Mouse (Mus musculus) CH12.LX (cell line): ENCODE data around the gene Olfr235. TPM values are rescaled to one million over a fixed set of nuclear protein-coding genes. Genes with fewer than 3 reads are reported as not detected.
"Not testable (repeated sequence)": the region's sequence is repeated elsewhere in the genome, so short reads cannot be mapped to it uniquely, and the experiment has no call there.

Experiments
- DNase-seq: peaks from one replicate; pipeline ENCODE4 v3.0.0-alpha.2; 2013; ENCODE audit errors: extremely low read depth
- H3K27ac ChIP-seq: 2 replicates; pipeline ENCODE4 v1.5.1; 2012; ENCODE audit warnings: low read depth, mild to moderate bottlenecking, control low read depth, moderate library complexity; ENCODE audit not compliant: insufficient read depth
- H3K27me3 ChIP-seq: replicated peaks from 2 replicates; pipeline ENCODE3; 2012; ENCODE audit warnings: inconsistent platforms
- H3K36me3 ChIP-seq, 2 experiments: replicated peaks in 1 of 2; 2 replicates each; pipeline versions ENCODE3 to v1.6.1; 2012; ENCODE audit warnings: inconsistent platforms in 1 of 2, low read length in 1 of 2, mild to moderate bottlenecking in 1 of 2, mixed read lengths in 1 of 2, moderate library complexity in 1 of 2; ENCODE audit not compliant: control insufficient read depth in 1 of 2, insufficient read depth in 1 of 2
- H3K4me1 ChIP-seq, 2 experiments: 2 replicates each; pipeline ENCODE4 v1.6.1; 2012; ENCODE audit warnings: inconsistent platforms in 1 of 2, moderate library complexity in 1 of 2; ENCODE audit not compliant: insufficient read depth in 2 of 2, control insufficient read depth in 1 of 2
- H3K4me2 ChIP-seq: 2 replicates; pipeline ENCODE4 v1.6.1; 2012; ENCODE audit warnings: low read depth, mild to moderate bottlenecking, control low read depth; ENCODE audit not compliant: poor library complexity, insufficient read depth, severe bottlenecking
- H3K4me3 ChIP-seq, 3 experiments: fragments of 150-350 bp in 1 of 3; sonication (generic) in 1 of 3; replicated peaks in 1 of 3; 2 replicates each; pipeline versions ENCODE3 to v1.5.1; 2011 to 2012; ENCODE audit warnings: low read depth in 2 of 3, low read length in 2 of 3, mild to moderate bottlenecking in 2 of 3, moderate library complexity in 2 of 3, control low read depth in 1 of 3, improper control_type of control experiment in 1 of 3, inconsistent platforms in 1 of 3, mixed read lengths in 1 of 3; ENCODE audit not compliant: poor library complexity in 1 of 3
- H3K79me2 ChIP-seq: replicated peaks from 2 replicates; pipeline ENCODE4 v1.6.1; 2012; ENCODE audit warnings: mild to moderate bottlenecking, moderate library complexity; ENCODE audit not compliant: control insufficient read depth, poor library complexity, insufficient read depth, severe bottlenecking; ENCODE audit errors: extremely low read depth
- H3K9ac ChIP-seq: 2 replicates; pipeline ENCODE4 v1.6.1; 2012; ENCODE audit warnings: low read depth, mild to moderate bottlenecking, control low read depth, moderate library complexity; ENCODE audit not compliant: insufficient read depth
- H3K9me3 ChIP-seq: replicated peaks from 2 replicates; pipeline ENCODE3; 2012; ENCODE audit warnings: low read length, inconsistent platforms, mixed read lengths
- BHLHE40 ChIP-seq: IDR thresholded peaks from 2 replicates; pipeline ENCODE4 v1.6.1; 2011; ENCODE audit warnings: mild to moderate bottlenecking, low read depth, low read length, improper control_type of control experiment
- CHD2 ChIP-seq: IDR thresholded peaks from 2 replicates; pipeline ENCODE4 v1.6.1; 2011; ENCODE audit warnings: low read length, improper control_type of control experiment
- CTCF ChIP-seq, 2 experiments: IDR thresholded peaks in 1 of 2; conservative IDR thresholded peaks in 1 of 2; 2 replicates each; pipeline ENCODE4 v1.5.1; 2011 to 2012; ENCODE audit warnings: low read depth in 2 of 2, low read length in 2 of 2, improper control_type of control experiment in 1 of 2, inconsistent platforms in 1 of 2, mild to moderate bottlenecking in 1 of 2, moderate library complexity in 1 of 2
- E2F4 ChIP-seq: IDR thresholded peaks from 2 replicates; pipeline ENCODE4 v1.6.1; 2011; ENCODE audit warnings: low read depth, low read length, improper control_type of control experiment; ENCODE audit not compliant: insufficient replicate concordance
- GABPA ChIP-seq: IDR thresholded peaks from 2 replicates; pipeline ENCODE4 v1.6.1; 2012; ENCODE audit warnings: low read depth, low read length, improper control_type of control experiment, inconsistent platforms; ENCODE audit not compliant: insufficient replicate concordance
- JUN ChIP-seq: IDR thresholded peaks from 2 replicates; pipeline ENCODE4 v1.6.1; 2011; ENCODE audit warnings: low read depth, mild to moderate bottlenecking, low read length, improper control_type of control experiment, moderate library complexity; ENCODE audit not compliant: insufficient read depth
- MXI1 ChIP-seq: IDR thresholded peaks from 2 replicates; pipeline ENCODE4 v1.6.1; 2011; ENCODE audit warnings: mild to moderate bottlenecking, low read depth, low read length, improper control_type of control experiment
- MYC ChIP-seq: IDR thresholded peaks from 2 replicates; pipeline ENCODE4 v1.6.1; 2011; ENCODE audit warnings: low read depth, mild to moderate bottlenecking, improper control_type of control experiment, low read length
- NELFE ChIP-seq: IDR thresholded peaks from 2 replicates; pipeline ENCODE4 v1.6.1; 2011; ENCODE audit warnings: low read depth, low read length, improper control_type of control experiment
- RAD21 ChIP-seq: IDR thresholded peaks from 2 replicates; pipeline ENCODE4 v1.6.1; 2011; ENCODE audit warnings: low read depth, mild to moderate bottlenecking, low read length, improper control_type of control experiment, moderate library complexity
- SIN3A ChIP-seq: IDR thresholded peaks from 2 replicates; pipeline ENCODE4 v1.6.1; 2012; ENCODE audit warnings: low read length, improper control_type of control experiment, inconsistent platforms
- TCF12 ChIP-seq: IDR thresholded peaks from 2 replicates; pipeline ENCODE4 v1.6.1; 2014; ENCODE audit warnings: low read depth, mild to moderate bottlenecking, inconsistent platforms, low read length, improper control_type of control experiment
- USF1 ChIP-seq: IDR thresholded peaks from 2 replicates; pipeline ENCODE4 v1.6.1; 2014; ENCODE audit warnings: low read depth, mild to moderate bottlenecking, inconsistent platforms, low read length, improper control_type of control experiment
- dilution Hi-C: fragments of 300-500 bp; cut with MboI; formaldehyde crosslinking; loops from 2 replicates; pipeline ENCODE4 v1.14.3; 2020; ENCODE audit warnings: low sequenced_read_pairs; ENCODE audit not compliant: extremely low pct_unique_long_range_greater_than_20kb, extremely low pct_ligation_motif_present
- in situ Hi-C: fragments of 300-500 bp; cut with MboI; formaldehyde crosslinking; loops from 3 replicates; pipeline ENCODE4 v1.14.3; 2019; ENCODE audit warnings: low sequenced_read_pairs, low pct_ligation_motif_present, low pct_unique_long_range_greater_than_20kb, mixed read lengths
- polyA plus RNA-seq: library from polyadenylated mRNA; unstranded; fragments of >175 nt; gene quantifications from 2 replicates; pipeline ENCODE4 v1.2.1, GENCODE M21; 2012; ENCODE audit warnings: low read depth; ENCODE audit not compliant: insufficient read length
- total RNA-seq, 2 experiments: library from RNA; depleted of rRNA; stranded (reverse); fragments of 300-350 nt in 1 of 2; fragments of >200 nt in 1 of 2; gene quantifications; 2 replicates each; pipeline ENCODE4 v1.2.3; 2012 to 2014

The Olfr235 gene
- total and polyA plus RNA-seq, 3 experiments: not detected

GRCm38 (mm10) chr19:12279554-12279953 is 18.7 kb downstream of the Olfr235 start, which contains the start of gene Olfr1434:
Gene Olfr1434 (plus strand): TSS chr19:12279854.
- dilution Hi-C loops: no loop called here
- no peaks in the 10 kb centered on the region for H3K36me3 ChIP-seq
- no peak for DNase-seq
- in situ Hi-C loops: no loop called here
- no peak within 1 kb of the TSS for H3K4me2 ChIP-seq
- no peaks in the 10 kb centered on the region for H3K79me2 ChIP-seq
- H3K27me3 ChIP-seq: no peaks in the 10 kb centered on the region
- H3K9ac ChIP-seq: no peak within 1 kb of the TSS
- no peak within 1 kb of the TSS for H3K27ac ChIP-seq
- H3K4me1 ChIP-seq: no peaks in the 10 kb centered on the region
- no peaks in the 10 kb centered on the region for H3K9me3 ChIP-seq
- H3K4me3 ChIP-seq: no peak within 1 kb of the TSS
- TF ChIP-seq BHLHE40 (no peak), GABPA (no peak), E2F4 (no peak), CTCF (conservative IDR thresholded peaks at IDR 0.05 in 1 of 2, IDR thresholded peaks at IDR 0.05 in 1 of 2; ENCODE audit: low read depth in 2 of 2, low read length in 2 of 2) (no peak), MXI1 (no peak), CHD2 (no peak), TCF12 (no peak), JUN (no peak), NELFE (no peak), MYC (no peak), RAD21 (no peak)
- TF ChIP-seq, all 38 proteins: peak for 0

GRCm38 (mm10) chr19:12292979-12293378 is 32.1 kb downstream of the Olfr235 start:
- Histone ChIP-seq H3K36me3 (no peaks in the 10 kb centered on the region), H3K79me2 (no peaks in the 10 kb centered on the region), H3K27ac (no peak overlapping the region), H3K4me2 (no peak overlapping the region), H3K4me1 (no peaks in the 10 kb centered on the region), H3K4me3 (no peak overlapping the region), H3K9me3 (no peaks in the 10 kb centered on the region), H3K9ac (no peak overlapping the region), H3K27me3 (no peaks in the 10 kb centered on the region)
- TF ChIP-seq RAD21 (no peak), BHLHE40 (no peak), USF1 (no peak), CTCF (conservative IDR thresholded peaks at IDR 0.05 in 1 of 2, IDR thresholded peaks at IDR 0.05 in 1 of 2; ENCODE audit: low read depth in 2 of 2, low read length in 2 of 2) (no peak), SIN3A (no peak)
- in situ Hi-C loops: no loop called here
- DNase-seq: no peak
- dilution Hi-C loops: no loop called here

- H3K27ac ChIP-seq, DNase-seq, H3K9ac ChIP-seq, H3K9me3 ChIP-seq, H3K4me3 ChIP-seq, dilution Hi-C loops, H3K79me2 ChIP-seq, H3K27me3 ChIP-seq, H3K36me3 ChIP-seq, in situ Hi-C loops, H3K4me1 ChIP-seq, H3K4me2 ChIP-seq: not testable (repeated sequence)
Measured at GRCm38 (mm10) chr19:12299030-12299429, 38.2 kb downstream of the Olfr235 start, which contains the start of gene Olfr1436. Gene Olfr1436 (minus strand): TSS chr19:12299130.

Other genes with a start within 250 kb of the Olfr235 start
- gene Olfr1423, start 219.7 kb upstream of the Olfr235 start, total RNA-seq (2012; rRNA removed): under 0.01 TPM in 1 of 2 replicates, not detected in the other
- not detected in 2 replicates for gene Olfr1423, start 219.7 kb upstream of the Olfr235 start, total RNA-seq (2014; rRNA removed)
- gene Olfr1423, start 219.7 kb upstream of the Olfr235 start, polyA plus RNA-seq: 0.04 and 0.07 TPM in 2 replicates
- not detected in 2 replicates for gene Olfr1424, start 198.3 kb upstream of the Olfr235 start, total RNA-seq (2012; rRNA removed)
- gene Olfr1424, start 198.3 kb upstream of the Olfr235 start, total RNA-seq (2014; rRNA removed): not detected in 2 replicates
- gene Olfr1424, start 198.3 kb upstream of the Olfr235 start, polyA plus RNA-seq: not detected in 2 replicates
- gene Olfr1425, start 183.3 kb upstream of the Olfr235 start, total RNA-seq (2012; rRNA removed): not detected in 2 replicates
- not detected in 2 replicates for gene Olfr1425, start 183.3 kb upstream of the Olfr235 start, total RNA-seq (2014; rRNA removed)
- gene Olfr1425, start 183.3 kb upstream of the Olfr235 start, polyA plus RNA-seq: not detected in 2 replicates
- not detected in 2 replicates for gene Olfr1426, start 169.0 kb upstream of the Olfr235 start, total RNA-seq (2012; rRNA removed)
- gene Olfr1426, start 169.0 kb upstream of the Olfr235 start, total RNA-seq (2014; rRNA removed): not detected in 2 replicates
- not detected in 2 replicates for gene Olfr1426, start 169.0 kb upstream of the Olfr235 start, polyA plus RNA-seq
- gene Olfr1427, start 157.7 kb upstream of the Olfr235 start, total RNA-seq (2012; rRNA removed): not detected in 2 replicates
- gene Olfr1427, start 157.7 kb upstream of the Olfr235 start, total RNA-seq (2014; rRNA removed): not detected in 2 replicates
- not detected in 2 replicates for gene Olfr1427, start 157.7 kb upstream of the Olfr235 start, polyA plus RNA-seq
- gene Olfr1428, start 145.1 kb upstream of the Olfr235 start, total RNA-seq (2012; rRNA removed): not detected in 2 replicates
- not detected in 2 replicates for gene Olfr1428, start 145.1 kb upstream of the Olfr235 start, total RNA-seq (2014; rRNA removed)
- gene Olfr1428, start 145.1 kb upstream of the Olfr235 start, polyA plus RNA-seq: not detected in 2 replicates
- gene Olfr76, start 137.8 kb upstream of the Olfr235 start, total RNA-seq (2012; rRNA removed): not detected in 2 replicates
- not detected in 2 replicates for gene Olfr76, start 137.8 kb upstream of the Olfr235 start, total RNA-seq (2014; rRNA removed)
- gene Olfr76, start 137.8 kb upstream of the Olfr235 start, polyA plus RNA-seq: not detected in 2 replicates
- gene Olfr1555-ps1, start 90.9 kb upstream of the Olfr235 start, total RNA-seq (2012; rRNA removed): not detected in 2 replicates
- gene Olfr1555-ps1, start 90.9 kb upstream of the Olfr235 start, total RNA-seq (2014; rRNA removed): not detected in 2 replicates
- gene Olfr1555-ps1, start 90.9 kb upstream of the Olfr235 start, polyA plus RNA-seq: not detected in 2 replicates
- not detected in 2 replicates for gene Olfr1431, start 60.4 kb upstream of the Olfr235 start, total RNA-seq (2012; rRNA removed)
- not detected in 2 replicates for gene Olfr1431, start 60.4 kb upstream of the Olfr235 start, total RNA-seq (2014; rRNA removed)
- not detected in 2 replicates for gene Olfr1431, start 60.4 kb upstream of the Olfr235 start, polyA plus RNA-seq
- gene Olfr1432, start 28.4 kb upstream of the Olfr235 start, total RNA-seq (2012; rRNA removed): not detected in 2 replicates
- not detected in 2 replicates for gene Olfr1432, start 28.4 kb upstream of the Olfr235 start, total RNA-seq (2014; rRNA removed)
- not detected in 2 replicates for gene Olfr1432, start 28.4 kb upstream of the Olfr235 start, polyA plus RNA-seq
- not detected in 2 replicates for gene Olfr262, start 19.4 kb upstream of the Olfr235 start, total RNA-seq (2012; rRNA removed)
- not detected in 2 replicates for gene Olfr262, start 19.4 kb upstream of the Olfr235 start, total RNA-seq (2014; rRNA removed)
- gene Olfr262, start 19.4 kb upstream of the Olfr235 start, polyA plus RNA-seq: not detected in 2 replicates
- not detected in 2 replicates for gene Olfr1434, start 18.8 kb downstream of the Olfr235 start, total RNA-seq (2012; rRNA removed)
- not detected in 2 replicates for gene Olfr1434, start 18.8 kb downstream of the Olfr235 start, total RNA-seq (2014; rRNA removed)
- gene Olfr1434, start 18.8 kb downstream of the Olfr235 start, polyA plus RNA-seq: not detected in 2 replicates
- gene Olfr1436, start 38.1 kb downstream of the Olfr235 start, total RNA-seq (2012; rRNA removed): not detected in 2 replicates
- not detected in 2 replicates for gene Olfr1436, start 38.1 kb downstream of the Olfr235 start, total RNA-seq (2014; rRNA removed)
- not detected in 2 replicates for gene Olfr1436, start 38.1 kb downstream of the Olfr235 start, polyA plus RNA-seq
- not detected in 2 replicates for gene Olfr1437, start 64.1 kb downstream of the Olfr235 start, total RNA-seq (2012; rRNA removed)
- gene Olfr1437, start 64.1 kb downstream of the Olfr235 start, total RNA-seq (2014; rRNA removed): not detected in 2 replicates
- gene Olfr1437, start 64.1 kb downstream of the Olfr235 start, polyA plus RNA-seq: not detected in 2 replicates
- gene Olfr1438-ps1, start 74.9 kb downstream of the Olfr235 start, total RNA-seq (2012; rRNA removed): not detected in 2 replicates
- not detected in 2 replicates for gene Olfr1438-ps1, start 74.9 kb downstream of the Olfr235 start, total RNA-seq (2014; rRNA removed)
- gene Olfr1438-ps1, start 74.9 kb downstream of the Olfr235 start, polyA plus RNA-seq: not detected in 2 replicates
- not detected in 2 replicates for gene Olfr1440, start 126.2 kb downstream of the Olfr235 start, total RNA-seq (2012; rRNA removed)
- not detected in 2 replicates for gene Olfr1440, start 126.2 kb downstream of the Olfr235 start, total RNA-seq (2014; rRNA removed)
- not detected in 2 replicates for gene Olfr1440, start 126.2 kb downstream of the Olfr235 start, polyA plus RNA-seq
- gene Olfr1441, start 156.4 kb downstream of the Olfr235 start, total RNA-seq (2012; rRNA removed): 0.13 TPM in 1 of 2 replicates, not detected in the other
- gene Olfr1441, start 156.4 kb downstream of the Olfr235 start, total RNA-seq (2014; rRNA removed): not detected in 2 replicates
- not detected in 2 replicates for gene Olfr1441, start 156.4 kb downstream of the Olfr235 start, polyA plus RNA-seq
- gene Pfpl, start 166.9 kb downstream of the Olfr235 start, total RNA-seq (2012; rRNA removed): not detected in 2 replicates
- not detected in 2 replicates for gene Pfpl, start 166.9 kb downstream of the Olfr235 start, total RNA-seq (2014; rRNA removed)
- not detected in 2 replicates for gene Pfpl, start 166.9 kb downstream of the Olfr235 start, polyA plus RNA-seq
- 43.8 and 53.6 TPM in 2 replicates for gene Mpeg1, start 199.7 kb downstream of the Olfr235 start, total RNA-seq (2012; rRNA removed)
- gene Mpeg1, start 199.7 kb downstream of the Olfr235 start, total RNA-seq (2014; rRNA removed): 67.0 and 68.0 TPM in 2 replicates
- 241 and 270 TPM in 2 replicates for gene Mpeg1, start 199.7 kb downstream of the Olfr235 start, polyA plus RNA-seq
- gene Dtx4, start 240.4 kb downstream of the Olfr235 start, total RNA-seq (2012; rRNA removed): 19.2 and 21.2 TPM in 2 replicates
- gene Dtx4, start 240.4 kb downstream of the Olfr235 start, total RNA-seq (2014; rRNA removed): 15.6 and 16.4 TPM in 2 replicates
- 28.7 and 30.5 TPM in 2 replicates for gene Dtx4, start 240.4 kb downstream of the Olfr235 start, polyA plus RNA-seq